Mouse (Mus musculus) regulatory T cell (primary cell): ENCODE measurements around the gene Xylt2.

Source experiments
- in situ Hi-C: fragments of 300-600 bp; cut with MboI, MseI; formaldehyde crosslinking; loops from one replicate; pipeline ENCODE4 v1.15.1; 2025; ENCODE audit warnings: high pct_unique_total_duplicates

Gene Xylt2

DNA sequence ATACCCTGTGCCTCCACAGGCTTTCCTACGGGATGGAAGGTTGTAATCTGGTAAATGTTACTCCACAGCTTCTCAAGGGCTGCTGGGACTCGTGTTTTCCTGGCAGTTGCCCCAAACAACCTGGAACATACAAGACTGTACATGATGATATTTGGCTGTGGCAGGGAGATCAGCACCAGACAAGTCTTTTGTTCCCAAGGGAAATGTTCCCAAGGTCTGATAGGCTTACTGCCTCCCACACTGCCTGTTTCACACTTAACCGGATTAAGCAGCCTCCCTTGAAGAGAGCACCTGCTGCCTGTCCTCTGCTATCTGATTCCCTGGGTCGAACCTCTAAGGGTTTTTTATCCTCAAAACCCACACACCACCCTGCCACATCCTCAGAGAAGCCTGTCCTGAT lies 61.8 kb downstream of the Xylt2 start:
- in situ Hi-C loops, result no loop called here

GRCm38 (mm10) chr11:94614603-94615002 lies 62.7 kb downstream of the Xylt2 start:
- in situ Hi-C loops, result no loop called here
